Mouse (Mus musculus) small intestine, adult 2 months (tissue): ENCODE results near the gene Gpa33.

Experiments used
- CTCF ChIP-seq: fragments of 200-500 bp; IDR thresholded peaks from 2 replicates; pipeline ENCODE4 v1.5.1; 2012; ENCODE audit warnings: low read depth, mild to moderate bottlenecking, control low read depth, inconsistent platforms, low read length, moderate library complexity, mixed read lengths; ENCODE audit not compliant: insufficient replicate concordance, insufficient read length; ENCODE audit errors: extremely low read depth
- POLR2A ChIP-seq: fragments of 200-500 bp; IDR thresholded peaks from 2 replicates; pipeline ENCODE4 v1.6.1; 2012; ENCODE audit warnings: low read depth, mild to moderate bottlenecking, control low read depth, inconsistent platforms, low read length, moderate library complexity

DNA sequence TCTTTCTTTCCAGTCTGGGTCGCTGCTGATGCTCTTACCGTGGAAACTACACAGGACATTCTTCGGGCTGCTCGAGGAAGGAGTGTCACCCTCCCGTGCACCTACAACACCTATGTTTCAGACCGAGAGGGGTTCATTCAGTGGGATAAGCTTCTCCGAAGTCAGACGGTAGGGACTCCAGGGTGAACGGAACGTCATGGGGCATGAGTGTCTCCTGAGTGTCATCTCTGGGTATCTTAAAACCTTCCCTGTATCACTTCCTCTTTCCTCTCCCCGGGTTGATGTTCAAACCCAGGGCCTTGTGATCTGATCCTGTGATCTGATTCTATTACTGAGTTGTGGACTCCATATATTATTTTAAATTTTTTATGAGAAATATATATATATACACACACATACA, 16.6 kb downstream of the Gpa33 start:
- TF ChIP-seq CTCF = no peak
- no peak for TF ChIP-seq POLR2A
